Mouse (Mus musculus): ENCODE measurements around the gene Dazl. TPM values are rescaled to one million over a fixed set of nuclear protein-coding genes. Genes with fewer than 3 reads are reported as not detected.

Gene Dazl
- polyA plus RNA-seq, 1 experiment from 2014 or later = 0.12 TPM

GRCm38 (mm10) chr17:50310148-50310802, 16.8 kb upstream of the Dazl start:
- H3K4me2 ChIP-seq = no peak overlapping the region
- ATAC-seq (ENCODE audit: insufficient number of reproducible peaks, low FRiP score, low TSS enrichment, low read depth) = no peak
- H3K27me3 ChIP-seq = no peaks in the 10 kb centered on the region
- H3K36me3 ChIP-seq = no peaks in the 10 kb centered on the region
- no peak overlapping the region for H3K9ac ChIP-seq
- 0 out of 2 replicates have a peak, but pooled peaks cover 3% of the 10 kb centered on the region for H3K4me1 ChIP-seq
- H3K9me3 ChIP-seq = no peaks in the 10 kb centered on the region
- H3K27ac ChIP-seq = no peak overlapping the region
- WGBS = 63% methylated on average over 10 of the region's 10 CpGs
- no peak overlapping the region for H3K4me3 ChIP-seq

- no peak overlapping the region for H3K27ac ChIP-seq
- 59% methylated on average over 5 of the region's 5 CpGs for WGBS
Observed at GRCm38 (mm10) chr17:50309512-50310072, 16.2 kb upstream of the Dazl start.

GRCm38 (mm10) chr17:50308880-50309279, 15.4 kb upstream of the Dazl start:
- WGBS = 54% methylated on average over 5 of the region's 5 CpGs
- no peaks in the 10 kb centered on the region for H3K27me3 ChIP-seq
- H3K4me1 ChIP-seq = 0 out of 2 replicates have a peak, but pooled peaks cover 3% of the 10 kb centered on the region
- H3K27ac ChIP-seq = no peak overlapping the region
- H3K36me3 ChIP-seq = no peaks in the 10 kb centered on the region
- H3K9ac ChIP-seq = no peak overlapping the region
- H3K4me3 ChIP-seq = no peak overlapping the region
- H3K9me3 ChIP-seq = no peaks in the 10 kb centered on the region
- no peak for ATAC-seq (ENCODE audit: insufficient number of reproducible peaks, low FRiP score, low TSS enrichment, low read depth)
- H3K4me2 ChIP-seq = no peak overlapping the region

More at GRCm38 (mm10) chr17:50309512-50310072, 16.2 kb upstream of the Dazl start:
- Histone ChIP-seq H3K4me2 (no peak overlapping the region), H3K27me3 (no peaks in the 10 kb centered on the region), H3K4me1 (0 out of 2 replicates have a peak, but pooled peaks cover 3% of the 10 kb centered on the region), H3K9me3 (no peaks in the 10 kb centered on the region), H3K36me3 (no peaks in the 10 kb centered on the region), H3K4me3 (no peak overlapping the region), H3K9ac (no peak overlapping the region)
- ATAC-seq (ENCODE audit: insufficient number of reproducible peaks, low FRiP score, low TSS enrichment, low read depth) = no peak

GRCm38 (mm10) chr17:50308059-50308647, 14.7 kb upstream of the Dazl start:
- H3K4me1 ChIP-seq = 0 out of 2 replicates have a peak, but pooled peaks cover 3% of the 10 kb centered on the region
- H3K36me3 ChIP-seq = no peaks in the 10 kb centered on the region
- WGBS = 90% methylated on average over 10 of the region's 10 CpGs
- ATAC-seq (ENCODE audit: insufficient number of reproducible peaks, low FRiP score, low TSS enrichment, low read depth) = no peak
- no peak overlapping the region for H3K4me2 ChIP-seq
- H3K9ac ChIP-seq = no peak overlapping the region
- H3K27me3 ChIP-seq = no peaks in the 10 kb centered on the region
- H3K9me3 ChIP-seq = no peaks in the 10 kb centered on the region
- H3K27ac ChIP-seq = no peak overlapping the region
- H3K4me3 ChIP-seq = no peak overlapping the region

- no peak overlapping the region for H3K4me2 ChIP-seq
- H3K36me3 ChIP-seq = no peaks in the 10 kb centered on the region
- no peak overlapping the region for H3K4me3 ChIP-seq
- H3K9me3 ChIP-seq = no peaks in the 10 kb centered on the region
- no peaks in the 10 kb centered on the region for H3K27me3 ChIP-seq
- 28% methylated on average over 3 of the region's 3 CpGs for WGBS
- H3K27ac ChIP-seq = no peak overlapping the region
- no peaks in the 10 kb centered on the region for H3K4me1 ChIP-seq
- no peak overlapping the region for H3K9ac ChIP-seq
- no peak for ATAC-seq (ENCODE audit: insufficient number of reproducible peaks, low FRiP score, low TSS enrichment, low read depth)
Observed at GRCm38 (mm10) chr17:50302867-50303266, 9.4 kb upstream of the Dazl start.

- Histone ChIP-seq H3K9me3 (no peaks in the 10 kb centered on the region), H3K4me1 (no peaks in the 10 kb centered on the region), H3K27me3 (no peaks in the 10 kb centered on the region), H3K4me2 (no peak overlapping the region), H3K4me3 (no peak overlapping the region), H3K36me3 (no peaks in the 10 kb centered on the region), H3K27ac (no peak overlapping the region), H3K9ac (no peak overlapping the region)
- ATAC-seq (ENCODE audit: insufficient number of reproducible peaks, low FRiP score, low TSS enrichment, low read depth) = no peak
- 65% methylated on average over 11 of the region's 11 CpGs for WGBS
Observed at GRCm38 (mm10) chr17:50300171-50300841, 6.9 kb upstream of the Dazl start.

- Histone ChIP-seq H3K27me3 (no peaks in the 10 kb centered on the region), H3K9me3 (0 out of 2 replicates have a peak, but pooled peaks cover 1% of the 10 kb centered on the region), H3K4me1 (no peaks in the 10 kb centered on the region), H3K4me3 (no peak overlapping the region), H3K4me2 (no peak overlapping the region), H3K36me3 (no peaks in the 10 kb centered on the region), H3K27ac (no peak overlapping the region), H3K9ac (no peak overlapping the region)
- 71% methylated on average over 7 of the region's 7 CpGs for WGBS
- ATAC-seq (ENCODE audit: insufficient number of reproducible peaks, low FRiP score, low TSS enrichment, low read depth) = no peak
Observed at GRCm38 (mm10) chr17:50298821-50299220, 5.4 kb upstream of the Dazl start.

- ATAC-seq (ENCODE audit: insufficient number of reproducible peaks, low FRiP score, low TSS enrichment, low read depth) = no peak
- WGBS = 90% methylated on average over 12 of the region's 12 CpGs
- Histone ChIP-seq H3K9ac (no peak overlapping the region), H3K27ac (no peak overlapping the region), H3K36me3 (no peaks in the 10 kb centered on the region), H3K9me3 (peaks cover 11% of the 10 kb centered on the region; the same call in 1 of the 2 replicates), H3K4me1 (peaks cover 7% of the 10 kb centered on the region; the same call in 1 of the 2 replicates), H3K4me3 (no peak overlapping the region), H3K27me3 (no peaks in the 10 kb centered on the region), H3K4me2 (no peak overlapping the region)
Observed at GRCm38 (mm10) chr17:50294726-50295125, 1.3 kb upstream of the Dazl start.

- H3K9me3 ChIP-seq = peaks cover 11% of the 10 kb centered on the region; the same call in 1 of the 2 replicates
- no peaks in the 10 kb centered on the region for H3K36me3 ChIP-seq
- 5% methylated on average over 57 of the region's 57 CpGs for WGBS
- peaks cover 7% of the 10 kb centered on the region; the same call in 1 of the 2 replicates for H3K4me1 ChIP-seq
- peak overlapping the region; percentile 77 for H3K27ac ChIP-seq
- ATAC-seq (ENCODE audit: insufficient number of reproducible peaks, low FRiP score, low TSS enrichment, low read depth) = peak; percentile 91
- H3K4me2 ChIP-seq = peak overlapping the region; percentile 67
- H3K9ac ChIP-seq = peak overlapping the region; percentile 26
- no peaks in the 10 kb centered on the region for H3K27me3 ChIP-seq
- H3K4me3 ChIP-seq = peak overlapping the region; percentile 46
Observed at GRCm38 (mm10) chr17:50292661-50293171, 720 bp downstream of the Dazl start.

- Histone ChIP-seq H3K27ac (no peak overlapping the region), H3K4me3 (no peak overlapping the region), H3K36me3 (no peaks in the 10 kb centered on the region), H3K4me2 (no peak overlapping the region), H3K9ac (no peak overlapping the region), H3K4me1 (peaks cover 7% of the 10 kb centered on the region; the same call in 1 of the 2 replicates), H3K9me3 (peaks cover 11% of the 10 kb centered on the region; the same call in 1 of the 2 replicates), H3K27me3 (no peaks in the 10 kb centered on the region)
- ATAC-seq (ENCODE audit: insufficient number of reproducible peaks, low FRiP score, low TSS enrichment, low read depth) = no peak
- WGBS = 18% methylated on average over 3 of the region's 3 CpGs
Observed at GRCm38 (mm10) chr17:50291485-50292200, 1.8 kb downstream of the Dazl start.

- Histone ChIP-seq H3K27me3 (no peaks in the 10 kb centered on the region), H3K9ac (no peak overlapping the region), H3K4me3 (no peak overlapping the region), H3K27ac (no peak overlapping the region), H3K4me1 (no peaks in the 10 kb centered on the region), H3K4me2 (no peak overlapping the region), H3K36me3 (no peaks in the 10 kb centered on the region), H3K9me3 (no peaks in the 10 kb centered on the region)
- 61% methylated on average over 6 of the region's 6 CpGs for WGBS
- no peak for ATAC-seq (ENCODE audit: insufficient number of reproducible peaks, low FRiP score, low TSS enrichment, low read depth)
Observed at GRCm38 (mm10) chr17:50284845-50285244, 8.6 kb downstream of the Dazl start.

Data from limb, embryonic 15.5 days (tissue).